Mouse (Mus musculus): Measurements from ENCODE around the gene Abi3.

- no peak for TF ChIP-seq EP300 (IDR thresholded peaks at IDR 0.05; ENCODE audit: insufficient read depth, low read depth, low read length)
- no peak for TF ChIP-seq POLR2A (IDR thresholded peaks at IDR 0.05; ENCODE audit: insufficient read depth, low read length)
- no peak for TF ChIP-seq CTCF (IDR thresholded peaks at IDR 0.05; ENCODE audit: low read depth, low read length)
Observed at GRCm38 (mm10) chr11:95783457-95783856, 58.8 kb downstream of the Abi3 start.

All from ES-Bruce4 (cell line).